Mouse (Mus musculus) adrenal gland, adult 18-20 months (tissue): ENCODE measurements at regions not wholly inside any gene's neighbourhood (a gene's known extent, or its start where the extent isn't known, plus 50 kb on each side); places are given as distances from the start of the nearest gene placed in this dataset.

Experiments
- DNase-seq, 2 experiments: peaks; one replicate each; pipeline ENCODE4 v3.0.0; 2021 to 2022; ENCODE audit warnings: low spot score in 2 of 2

- DNase-seq: no peak
These were observed 277.1 kb downstream of the Rnf152 start for GRCm38 (mm10) chr1:105079437-105079836.

- no peak for DNase-seq
These were observed 280.8 kb downstream of the Rnf152 start for GRCm38 (mm10) chr1:105075728-105076127.

GRCm38 (mm10) chr1:105074326-105074725, 282.2 kb downstream of the Rnf152 start:
- no peak for DNase-seq

GRCm38 (mm10) chr1:105070661-105071455, 285.7 kb downstream of the Rnf152 start:
- no peak for DNase-seq

- DNase-seq: no peak
These were observed 288.6 kb downstream of the Rnf152 start for GRCm38 (mm10) chr1:105067902-105068301.

- no peak for DNase-seq
These were observed 289.3 kb downstream of the Rnf152 start for GRCm38 (mm10) chr1:105067049-105067795.

- no peak for DNase-seq
These were observed 282.4 kb downstream of the Cdh20 start for GRCm38 (mm10) chr1:105050584-105051363.
